Mouse (Mus musculus) lung, adult 2 months (tissue): ENCODE measurements at regions not wholly inside any gene's neighbourhood (a gene's known extent, or its start where the extent isn't known, plus 50 kb on each side); places are given as distances from the start of the nearest gene placed in this dataset.

Experiments used
- CTCF ChIP-seq: fragments of 200-500 bp; IDR thresholded peaks from 2 replicates; pipeline ENCODE4 v1.5.1; 2011; ENCODE audit warnings: mild to moderate bottlenecking, low read length, control low read depth; ENCODE audit not compliant: insufficient read depth
- POLR2A ChIP-seq: fragments of 200-500 bp; IDR thresholded peaks from 2 replicates; pipeline ENCODE4 v1.6.1; 2011; ENCODE audit warnings: low read depth, mild to moderate bottlenecking, control low read depth, low read length, borderline replicate concordance; ENCODE audit errors: extremely low read depth

- no peak for TF ChIP-seq CTCF
- TF ChIP-seq POLR2A: no peak
Observed at GRCm38 (mm10) chr10:118766826-118767225, 103.2 kb downstream of the Dyrk2 start.
